Mouse (Mus musculus) kidney, embryonic 14.5 days (tissue): ENCODE measurements at regions not wholly inside any gene's neighbourhood (a gene's known extent, or its start where the extent isn't known, plus 50 kb on each side); places are given as distances from the start of the nearest gene placed in this dataset.

Source experiments
- ATAC-seq: fragments of 200-750 bp; cut with Nextera tagmentation; 2 replicates; pipeline ENCODE4 v1.8.0; 2017; ENCODE audit warnings: moderate number of reproducible peaks, mild to moderate bottlenecking, moderate TSS enrichment, moderate library complexity; ENCODE audit not compliant: low FRiP score, low TSS enrichment
- H3K27ac ChIP-seq: fragments of 300-500 bp; sonication (generic); 2 replicates; pipeline ENCODE4 v1.5.1; 2014; ENCODE audit warnings: low read depth, mild to moderate bottlenecking, low read length, moderate library complexity, mixed read lengths
- H3K27me3 ChIP-seq: fragments of 300-500 bp; sonication (generic); 2 replicates; pipeline ENCODE4 v1.6.1; 2014; ENCODE audit warnings: mild to moderate bottlenecking, low read length; ENCODE audit not compliant: control insufficient read depth, insufficient read depth
- H3K36me3 ChIP-seq: fragments of 300-500 bp; sonication (generic); 2 replicates; pipeline ENCODE4 v1.6.1; 2014; ENCODE audit warnings: low read length, mixed read lengths; ENCODE audit not compliant: control insufficient read depth, insufficient read depth
- H3K4me1 ChIP-seq: fragments of 300-500 bp; sonication (generic); 2 replicates; pipeline ENCODE4 v1.6.1; 2014; ENCODE audit warnings: low read length, mixed read lengths; ENCODE audit not compliant: control insufficient read depth, insufficient read depth
- H3K4me2 ChIP-seq: fragments of 300-500 bp; sonication (generic); replicated peaks from 2 replicates; pipeline ENCODE4 v1.6.1; 2014; ENCODE audit warnings: low read depth, mild to moderate bottlenecking, low read length
- H3K4me3 ChIP-seq: fragments of 300-500 bp; sonication (generic); 2 replicates; pipeline ENCODE4 v1.5.1; 2014; ENCODE audit warnings: mild to moderate bottlenecking, low read length
- H3K9ac ChIP-seq: fragments of 300-500 bp; sonication (generic); 2 replicates; pipeline ENCODE4 v1.6.1; 2014; ENCODE audit warnings: low read depth, mild to moderate bottlenecking, low read length, moderate library complexity
- H3K9me3 ChIP-seq: fragments of 300-500 bp; sonication (generic); 2 replicates; pipeline ENCODE4 v1.6.1; 2016; ENCODE audit warnings: low read length; ENCODE audit not compliant: control insufficient read depth
- WGBS: fragments of 180-500 bp; shearing (Covaris S2); extraction: QIAGEN DNeasy Blood & Tissue Kit; methylation state at CpG from one replicate; pipeline ENCODE4 v1.1.7; 2014; 5-methylcytosine and 5-hydroxymethylcytosine counted together

GRCm38 (mm10) chr15:25550269-25551054, 71.9 kb upstream of the Myo10 start:
- no peaks in the 10 kb centered on the region for H3K9me3 ChIP-seq
- no peak overlapping the region for H3K9ac ChIP-seq
- no peaks in the 10 kb centered on the region for H3K27me3 ChIP-seq
- 80% methylated on average over 8 of the region's 8 CpGs for WGBS
- H3K4me2 ChIP-seq = no peak overlapping the region
- ATAC-seq = no peak
- H3K36me3 ChIP-seq = no peaks in the 10 kb centered on the region
- no peaks in the 10 kb centered on the region for H3K4me1 ChIP-seq
- H3K27ac ChIP-seq = no peak overlapping the region
- H3K4me3 ChIP-seq = no peak overlapping the region

- no peaks in the 10 kb centered on the region for H3K9me3 ChIP-seq
- H3K4me1 ChIP-seq = 0 out of 2 replicates have a peak, but pooled peaks cover 5% of the 10 kb centered on the region
- H3K4me3 ChIP-seq = no peak overlapping the region
- no peak overlapping the region for H3K4me2 ChIP-seq
- no peak overlapping the region for H3K27ac ChIP-seq
- no peaks in the 10 kb centered on the region for H3K27me3 ChIP-seq
- no peak overlapping the region for H3K9ac ChIP-seq
- no peaks in the 10 kb centered on the region for H3K36me3 ChIP-seq
- no peak for ATAC-seq
- 88% methylated on average over 10 of the region's 10 CpGs for WGBS
Observed at GRCm38 (mm10) chr15:25554945-25555344, 67.4 kb upstream of the Myo10 start.

- Histone ChIP-seq H3K27ac (no peak overlapping the region), H3K9me3 (no peaks in the 10 kb centered on the region), H3K4me1 (0 out of 2 replicates have a peak, but pooled peaks cover 5% of the 10 kb centered on the region), H3K9ac (no peak overlapping the region), H3K4me2 (no peak overlapping the region), H3K27me3 (no peaks in the 10 kb centered on the region), H3K4me3 (no peak overlapping the region), H3K36me3 (no peaks in the 10 kb centered on the region)
- peak; percentile 82; the same call in 1 of the 2 replicates for ATAC-seq
- 29% methylated on average over 2 of the region's 2 CpGs for WGBS
Observed at GRCm38 (mm10) chr15:25555852-25556251, 66.5 kb upstream of the Myo10 start.

GRCm38 (mm10) chr15:25557566-25557965, 64.8 kb upstream of the Myo10 start:
- H3K4me2 ChIP-seq = no peak overlapping the region
- H3K27me3 ChIP-seq = no peaks in the 10 kb centered on the region
- no peaks in the 10 kb centered on the region for H3K36me3 ChIP-seq
- H3K4me1 ChIP-seq = 0 out of 2 replicates have a peak, but pooled peaks cover 5% of the 10 kb centered on the region
- 91% methylated on average over 8 of the region's 8 CpGs for WGBS
- no peak overlapping the region for H3K4me3 ChIP-seq
- ATAC-seq = no peak
- no peak overlapping the region for H3K9ac ChIP-seq
- H3K27ac ChIP-seq = no peak overlapping the region
- H3K9me3 ChIP-seq = no peaks in the 10 kb centered on the region

- H3K4me1 ChIP-seq = 0 out of 2 replicates have a peak, but pooled peaks cover 5% of the 10 kb centered on the region
- no peak overlapping the region for H3K9ac ChIP-seq
- H3K27me3 ChIP-seq = no peaks in the 10 kb centered on the region
- H3K9me3 ChIP-seq = no peaks in the 10 kb centered on the region
- H3K4me2 ChIP-seq = no peak overlapping the region
- 82% methylated on average over 7 of the region's 7 CpGs for WGBS
- H3K4me3 ChIP-seq = no peak overlapping the region
- H3K36me3 ChIP-seq = no peaks in the 10 kb centered on the region
- H3K27ac ChIP-seq = no peak overlapping the region
- no peak for ATAC-seq
Observed at GRCm38 (mm10) chr15:25558240-25558639, 64.1 kb upstream of the Myo10 start.

- Histone ChIP-seq H3K27ac (no peak overlapping the region), H3K4me2 (no peak overlapping the region), H3K9ac (no peak overlapping the region), H3K36me3 (no peaks in the 10 kb centered on the region), H3K9me3 (no peaks in the 10 kb centered on the region), H3K4me3 (no peak overlapping the region), H3K27me3 (no peaks in the 10 kb centered on the region), H3K4me1 (0 out of 2 replicates have a peak, but pooled peaks cover 3% of the 10 kb centered on the region)
- ATAC-seq = no peak
- WGBS = 57% methylated on average over 7 of the region's 7 CpGs
Observed at GRCm38 (mm10) chr15:25563641-25564040, 58.7 kb upstream of the Myo10 start.

GRCm38 (mm10) chr15:25572495-25572894, 49.8 kb upstream of the Myo10 start:
- H3K27ac ChIP-seq = no peak overlapping the region

More at GRCm38 (mm10) chr15:25572495-25572894, 49.8 kb upstream of the Myo10 start:
- Histone ChIP-seq H3K4me3 (no peak overlapping the region), H3K27me3 (no peaks in the 10 kb centered on the region), H3K4me1 (no peaks in the 10 kb centered on the region), H3K36me3 (no peaks in the 10 kb centered on the region), H3K9ac (no peak overlapping the region), H3K4me2 (no peak overlapping the region), H3K9me3 (no peaks in the 10 kb centered on the region)
- ATAC-seq = no peak
- 59% methylated on average over 6 of the region's 6 CpGs for WGBS
